Mouse (Mus musculus): ENCODE results near the gene Gm30191.
"Not testable (repeated sequence)": the region's sequence is repeated elsewhere in the genome, so short reads cannot be mapped to it uniquely, and the experiment has no call there.

The Gm30191 gene

DNA sequence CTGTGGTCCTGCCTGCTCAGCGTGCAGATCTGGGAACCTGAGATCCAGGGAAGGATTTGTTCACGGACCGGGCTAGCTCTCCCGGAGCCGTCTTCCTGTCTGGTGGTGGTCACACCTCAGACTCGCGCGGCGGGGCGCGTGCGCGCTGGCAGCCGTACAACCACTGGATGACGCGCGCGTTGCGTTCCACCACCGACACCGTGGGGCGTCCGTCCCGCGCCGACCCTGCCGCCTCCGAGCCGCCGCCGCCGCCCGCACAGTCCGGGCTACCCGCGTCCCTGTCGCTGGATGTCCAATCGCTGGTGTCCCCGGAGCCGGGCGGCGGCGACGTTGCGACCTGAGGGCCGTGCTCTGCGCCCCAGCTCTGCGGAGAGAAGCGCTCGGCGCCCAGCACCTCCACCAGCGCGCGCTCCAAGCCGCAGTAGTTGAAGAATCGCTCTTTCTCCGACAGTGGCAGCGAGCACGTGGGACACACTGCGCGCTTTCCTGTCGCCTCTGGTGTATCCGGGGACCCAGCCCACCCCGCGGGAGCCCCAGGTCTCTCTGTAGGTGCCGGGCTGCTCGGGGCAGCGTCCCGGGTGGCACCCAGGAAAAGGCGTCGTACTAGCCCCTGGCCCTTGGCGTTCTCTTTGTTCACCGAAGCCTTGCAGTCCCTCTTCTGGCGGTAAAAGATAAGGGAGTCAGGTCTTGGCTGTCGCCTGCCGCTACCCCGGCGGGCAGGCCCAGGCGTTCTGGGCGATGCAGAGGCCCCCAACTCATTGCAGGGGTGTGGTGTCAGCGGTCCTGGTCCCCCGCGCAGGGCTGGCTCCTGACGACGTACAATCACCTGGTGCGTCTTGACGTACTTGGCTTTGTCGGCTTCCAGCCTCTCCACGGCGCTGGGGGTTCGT, 4.8 kb downstream of the Gm30191 start:
- in situ Hi-C loops (cut with MboI, MseI): no loop called here

DNA sequence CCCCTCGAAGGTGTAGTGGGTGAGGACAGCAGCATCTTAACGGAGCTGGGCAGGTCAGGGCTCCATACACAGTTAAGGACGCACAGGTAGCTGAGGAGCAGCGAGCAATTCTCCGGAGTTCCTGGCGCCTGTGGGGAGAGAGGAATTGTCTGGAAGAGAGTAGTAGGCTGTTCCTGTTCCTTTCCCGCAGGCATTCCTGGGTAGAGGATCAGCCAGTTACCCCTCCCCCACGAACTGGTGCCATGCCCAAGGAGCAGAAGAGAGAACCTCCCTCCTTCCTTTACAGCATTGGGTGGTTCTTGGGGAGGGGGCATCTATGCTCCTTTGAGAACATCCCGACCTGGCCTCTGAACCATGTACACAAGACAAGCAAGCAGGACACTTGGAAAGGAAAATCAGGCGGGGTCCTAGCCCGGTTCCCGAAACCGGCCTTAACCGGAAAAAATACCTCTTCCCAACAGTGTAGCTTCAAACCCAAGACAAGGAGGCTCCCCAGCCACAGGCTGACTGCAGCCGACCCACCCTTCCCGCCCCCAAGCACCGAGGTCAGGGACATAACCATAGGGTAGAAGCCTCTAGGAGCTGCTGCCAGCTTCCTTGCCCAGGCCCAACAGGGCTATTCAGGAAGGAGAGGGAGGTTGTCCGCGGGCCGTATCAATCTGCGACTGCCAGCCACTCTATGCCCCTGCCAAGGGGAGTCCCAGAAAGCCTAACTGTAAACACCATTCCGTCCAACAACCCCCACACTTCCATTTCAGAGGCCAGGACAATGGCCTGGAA, 5.6 kb downstream of the Gm30191 start:
- in situ Hi-C loops (cut with MboI, MseI): no loop called here

DNA sequence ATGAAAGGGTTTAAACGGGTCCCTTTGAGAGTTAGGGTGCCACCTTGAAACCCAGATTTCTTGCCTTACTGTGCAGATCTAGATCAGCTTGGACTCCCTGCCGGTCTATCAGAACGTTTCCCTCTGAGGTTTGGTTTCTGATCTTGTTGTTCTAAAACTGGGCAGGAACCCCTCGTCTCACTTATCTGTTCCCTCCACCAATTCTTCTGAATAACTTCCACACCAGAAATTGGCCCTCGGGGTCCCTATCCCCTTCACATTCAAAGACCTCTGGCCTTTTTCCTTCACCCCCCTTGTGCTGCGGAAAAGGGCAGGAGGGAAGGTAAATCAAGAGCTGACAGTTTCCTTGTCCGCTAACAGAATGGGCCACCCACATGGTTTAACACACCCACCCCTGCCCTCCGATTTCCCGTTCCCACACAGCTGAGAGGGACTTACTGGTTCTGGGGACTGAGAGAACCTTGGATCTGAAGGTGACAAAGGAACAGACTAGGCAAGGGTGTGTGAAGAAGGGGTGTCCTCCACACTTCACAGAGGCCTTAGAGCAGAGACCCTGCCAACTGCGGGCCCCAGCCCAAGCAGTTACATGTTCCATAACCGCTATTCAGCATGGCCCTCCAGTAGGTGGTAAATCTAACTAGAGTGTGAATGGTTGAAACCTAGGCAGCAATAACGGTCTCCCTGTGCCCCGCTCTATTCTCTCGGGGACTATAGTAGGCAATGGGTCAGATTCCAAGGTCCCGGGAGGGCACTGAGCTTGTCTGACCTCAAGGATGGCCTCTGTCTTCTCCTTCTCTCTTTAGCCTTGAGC, 6.4 kb downstream of the Gm30191 start:
- in situ Hi-C loops (cut with MboI, MseI): no loop called here

DNA sequence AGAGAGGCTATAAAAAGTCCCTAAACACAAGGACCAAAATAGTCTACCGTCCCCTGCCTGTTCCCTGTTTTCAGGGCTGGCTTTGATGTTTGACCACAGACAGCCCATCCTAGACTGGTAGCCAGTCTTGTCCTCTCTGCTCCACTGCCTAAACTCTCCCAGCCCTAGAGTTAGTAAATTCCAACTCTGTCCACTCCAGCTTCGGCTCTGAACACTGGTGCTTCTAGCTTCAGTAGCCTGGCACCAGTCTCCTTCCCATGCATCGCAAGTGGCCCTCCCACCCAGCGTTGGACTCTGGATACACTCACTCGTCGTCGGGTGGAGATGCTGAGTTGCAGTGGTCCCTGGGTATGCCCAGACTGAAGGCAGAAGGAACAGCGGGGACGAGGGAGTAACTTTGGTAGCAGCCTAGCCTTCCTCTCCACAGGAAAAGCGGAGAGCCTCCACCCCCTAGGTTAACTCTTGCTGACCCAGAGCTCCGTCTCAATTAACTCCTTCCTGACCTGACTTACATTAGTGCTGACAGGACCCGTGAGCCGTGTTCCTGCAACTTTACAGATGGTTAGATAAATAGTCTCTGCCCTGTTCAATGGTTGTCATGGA, 7.1 kb downstream of the Gm30191 start, which contains the start of gene Grrp1:
Gene Grrp1 (minus strand): TSS at position 385 of the 603 bp plus-strand sequence.
- in situ Hi-C loops (cut with MboI, MseI): no loop called here

DNA sequence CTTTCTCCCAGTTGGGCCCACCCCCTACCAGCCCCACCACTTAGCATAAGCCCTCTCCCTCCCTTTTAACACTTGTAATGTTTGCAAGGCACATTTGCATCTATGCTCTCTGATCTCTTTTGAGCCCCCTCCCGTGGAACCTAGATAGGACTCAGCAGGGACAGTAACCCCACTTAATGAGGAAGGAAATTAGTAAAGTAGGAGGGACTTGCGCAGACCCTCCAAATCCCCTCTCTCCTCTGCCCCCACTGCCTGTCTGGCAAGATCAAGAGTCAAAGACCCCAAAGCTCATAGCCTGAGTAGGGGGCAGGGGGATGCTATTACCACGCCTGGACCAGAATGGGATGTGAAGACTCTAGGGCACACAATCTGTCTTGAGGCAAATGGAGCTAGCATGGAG, 8.1 kb downstream of the Gm30191 start:
- in situ Hi-C loops (cut with MboI, MseI): no loop called here

DNA sequence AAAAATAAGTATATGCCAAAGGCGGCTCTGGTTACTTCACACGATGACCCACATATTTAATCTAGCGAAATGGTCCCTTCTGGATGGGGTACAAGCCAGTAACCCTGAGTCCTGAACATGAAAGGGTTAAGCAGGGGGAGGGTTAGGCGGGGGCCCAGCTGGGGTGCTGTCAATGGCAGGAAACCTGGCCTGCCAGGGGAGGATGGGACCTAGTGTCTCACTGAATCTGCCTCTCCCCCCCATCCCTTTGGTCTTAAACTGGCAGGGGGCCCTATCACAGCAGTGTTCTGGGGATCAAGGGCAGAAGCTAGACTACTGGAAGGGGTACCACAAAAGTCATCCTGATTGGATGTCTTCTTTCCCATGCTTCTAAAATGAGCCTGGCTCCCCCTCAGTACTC, 9.1 kb downstream of the Gm30191 start:
- in situ Hi-C loops (cut with MboI, MseI): no loop called here

DNA sequence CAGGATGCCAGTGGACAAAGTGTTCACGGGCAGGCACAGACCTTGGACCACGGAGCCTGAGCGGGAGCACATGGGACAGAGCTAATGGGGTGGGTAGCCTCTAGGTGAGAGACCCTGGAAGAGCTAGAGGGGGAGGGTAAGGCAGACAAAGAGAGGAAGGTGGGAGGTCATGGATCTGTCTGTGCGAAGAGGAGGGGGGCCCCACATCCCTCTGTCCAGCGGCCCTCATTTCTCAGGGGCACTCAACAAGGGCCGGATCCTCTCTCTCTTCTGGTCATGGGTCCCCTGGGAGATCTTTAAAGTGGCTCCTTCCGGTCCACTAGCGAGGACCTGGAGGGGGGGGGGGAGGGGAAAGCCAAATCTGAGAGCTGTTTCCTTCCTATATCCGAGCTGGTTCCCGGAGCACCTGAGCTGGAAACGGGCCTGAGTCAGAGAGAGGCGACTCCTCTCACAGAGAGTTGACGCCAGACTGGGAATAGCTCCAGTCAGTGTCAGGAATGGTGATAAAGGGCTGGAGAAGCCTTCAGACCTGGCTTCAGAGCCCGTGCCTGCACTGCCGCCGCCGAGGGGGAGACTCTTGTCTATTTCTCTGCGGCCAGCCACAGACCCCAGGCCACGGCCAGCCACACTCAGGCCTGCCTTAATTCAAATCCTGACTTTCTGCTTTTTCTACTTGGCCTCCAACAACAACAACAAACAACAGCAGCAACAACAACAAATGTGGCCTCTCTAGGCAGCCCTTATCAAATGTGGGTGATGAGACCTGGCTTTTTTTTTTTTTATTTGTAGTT, 9.9 kb downstream of the Gm30191 start:
- in situ Hi-C loops (cut with MboI, MseI): no loop called here

DNA sequence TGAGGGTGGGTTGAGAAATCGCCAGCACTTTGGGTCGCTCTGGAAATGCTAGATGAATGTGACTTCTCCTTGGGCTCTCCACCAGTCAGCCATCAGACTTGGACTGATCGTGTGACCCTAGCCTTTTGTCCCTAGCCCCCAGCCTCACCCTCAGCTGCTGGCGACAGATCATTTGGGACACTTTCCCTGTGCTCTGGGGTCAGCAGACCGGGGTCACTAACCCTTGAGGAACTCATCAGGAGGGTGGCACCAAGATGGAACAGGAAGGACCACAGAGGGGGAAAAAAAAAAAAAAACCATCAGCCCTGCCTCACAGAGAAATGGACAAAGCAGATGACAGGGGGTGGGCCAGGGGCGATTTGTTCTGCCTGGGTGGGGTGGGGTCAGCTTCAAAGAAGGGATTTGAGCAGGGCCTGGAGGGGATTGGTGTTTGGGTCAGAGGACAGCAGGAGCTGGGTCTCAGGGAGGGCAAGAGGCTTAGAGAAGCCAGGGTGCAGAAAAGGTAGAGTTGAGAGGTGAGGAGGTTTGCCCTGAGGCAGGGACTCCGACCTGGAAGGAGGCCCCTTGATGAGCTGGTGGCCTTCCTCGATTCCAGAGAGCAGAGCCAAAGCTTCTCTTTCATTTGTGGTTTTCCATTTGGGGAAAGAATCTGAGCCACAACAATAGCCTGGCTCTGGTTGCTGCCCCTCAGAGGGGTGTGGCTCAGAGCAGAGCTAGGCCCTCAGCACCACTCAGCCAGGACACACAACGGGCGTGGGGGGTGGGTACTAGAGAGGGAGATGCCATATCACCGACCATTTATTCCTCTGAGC, 10.7 kb downstream of the Gm30191 start:
- in situ Hi-C loops (cut with MboI, MseI): no loop called here

DNA sequence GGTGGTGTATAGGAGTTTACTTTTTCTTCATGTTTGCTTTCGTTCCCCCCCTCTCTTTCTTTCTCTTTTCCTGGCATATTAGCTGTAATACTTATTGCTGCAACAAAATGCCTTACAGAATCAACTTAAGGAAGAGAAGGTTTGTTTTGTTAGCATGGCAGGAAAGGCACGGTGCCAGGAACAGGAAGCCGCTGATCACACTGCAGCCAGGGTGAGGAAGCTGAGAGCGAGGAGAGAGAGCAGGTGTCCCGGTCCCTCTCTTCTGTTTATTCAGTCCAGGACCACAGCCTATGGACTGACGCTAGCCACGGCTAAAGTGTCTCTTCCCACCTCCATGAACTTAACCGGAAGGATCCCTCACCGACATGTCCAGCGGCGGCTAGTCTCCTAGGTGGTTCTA, 11.6 kb downstream of the Gm30191 start:
- in situ Hi-C loops (cut with MboI, MseI): no loop called here

DNA sequence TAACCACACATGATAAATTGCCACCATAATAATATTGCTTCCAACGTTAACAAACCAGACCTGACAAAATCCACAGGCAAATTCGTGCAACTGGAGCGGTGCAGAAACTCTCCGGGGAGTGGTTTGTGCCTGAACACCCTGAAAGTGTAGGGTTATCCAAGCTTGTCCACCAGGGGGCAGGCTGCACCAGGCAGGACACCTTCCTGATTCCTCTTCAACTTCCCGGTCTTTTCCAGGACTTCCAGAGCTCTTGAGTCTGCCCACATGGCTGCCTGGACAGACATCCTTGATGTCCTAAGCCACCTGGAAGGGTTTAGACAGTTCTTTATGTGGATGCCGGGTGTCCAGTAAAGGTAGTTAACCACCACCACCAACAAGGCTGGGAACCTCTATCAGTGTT, 16.5 kb downstream of the Gm30191 start:
- in situ Hi-C loops (cut with MboI, MseI): no loop called here

DNA sequence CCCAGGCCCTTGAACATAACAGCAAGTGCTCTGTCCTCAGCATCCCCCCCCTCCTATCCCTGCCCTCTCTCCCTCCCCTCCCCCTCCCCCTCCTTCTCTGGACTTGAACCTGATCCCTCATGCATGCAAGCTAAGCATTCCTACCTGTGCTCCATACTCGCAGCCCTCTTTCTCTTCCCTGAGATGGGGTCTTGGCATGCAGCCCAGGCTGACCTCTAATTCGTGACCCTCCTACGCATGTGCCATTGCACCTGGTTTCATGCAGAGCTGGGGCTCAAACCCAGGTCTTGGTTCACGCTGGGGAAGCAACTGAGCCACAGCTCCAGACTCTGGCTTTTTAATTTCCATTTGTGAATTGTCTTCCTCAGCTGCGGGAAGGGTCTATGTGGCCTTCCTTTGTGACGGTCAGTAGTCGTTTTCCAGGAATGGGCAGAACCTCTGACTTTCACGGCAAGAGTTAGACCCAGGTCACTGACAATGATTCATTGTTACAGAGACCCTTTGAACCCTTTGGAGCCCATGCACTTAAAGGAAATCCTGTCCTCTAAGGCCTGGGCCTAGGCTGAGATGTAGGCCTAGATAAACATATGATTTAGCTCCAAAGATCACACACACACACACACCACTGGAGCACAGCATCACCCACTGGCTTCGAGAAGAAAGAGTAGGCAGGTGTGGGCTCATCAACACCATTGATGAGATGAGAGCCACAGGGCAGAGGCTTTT, 19.3 kb downstream of the Gm30191 start:
- in situ Hi-C loops (cut with MboI, MseI): no loop called here

DNA sequence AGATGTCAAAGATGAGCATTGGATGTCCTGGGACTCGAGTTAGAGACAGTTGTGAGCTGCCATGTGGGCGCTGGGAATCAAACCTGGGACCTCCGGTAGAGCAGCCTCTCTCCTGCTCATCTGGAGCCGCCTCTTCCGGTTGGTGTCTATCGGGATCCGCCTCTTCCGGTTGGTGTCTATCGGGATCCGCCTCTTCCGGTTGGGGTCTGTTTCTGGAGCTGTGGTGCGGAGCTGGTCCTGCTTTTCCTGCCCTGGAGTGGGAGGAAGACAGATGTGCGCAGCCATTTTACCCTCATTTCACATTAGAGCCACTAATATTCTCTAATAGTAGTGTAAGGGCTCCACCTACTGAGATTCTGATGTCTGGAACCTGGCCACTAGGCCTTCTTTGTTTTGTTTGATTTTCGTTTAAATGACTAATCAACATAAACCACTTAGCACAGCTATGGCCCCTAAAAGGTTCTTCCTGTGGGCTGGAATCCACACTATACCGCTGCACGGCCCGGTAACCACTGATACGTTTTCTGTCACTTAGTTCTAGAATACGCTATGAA, 21.4 kb downstream of the Gm30191 start:
- in situ Hi-C loops (cut with MboI, MseI): no loop called here

DNA sequence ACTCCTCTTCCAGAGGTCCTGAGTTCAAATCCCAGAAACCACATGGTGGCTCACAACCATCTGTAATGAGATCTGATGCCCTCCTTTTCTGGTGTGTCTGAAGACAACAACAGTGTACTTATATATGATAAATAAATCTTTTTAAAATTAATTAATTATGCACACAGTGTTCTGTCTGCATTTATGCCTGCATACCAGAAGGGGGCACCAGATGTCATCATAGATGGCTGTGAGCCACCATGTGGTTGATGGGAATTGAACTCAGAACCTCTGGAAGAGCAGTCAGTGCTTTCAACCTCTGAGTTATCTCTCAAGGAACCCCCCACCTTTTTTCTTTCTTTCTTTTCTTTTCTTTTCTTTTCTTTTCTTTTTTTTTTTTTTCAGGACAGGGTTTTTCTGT, 22.9 kb downstream of the Gm30191 start:
- in situ Hi-C loops (cut with MboI, MseI): not testable (repeated sequence)

DNA sequence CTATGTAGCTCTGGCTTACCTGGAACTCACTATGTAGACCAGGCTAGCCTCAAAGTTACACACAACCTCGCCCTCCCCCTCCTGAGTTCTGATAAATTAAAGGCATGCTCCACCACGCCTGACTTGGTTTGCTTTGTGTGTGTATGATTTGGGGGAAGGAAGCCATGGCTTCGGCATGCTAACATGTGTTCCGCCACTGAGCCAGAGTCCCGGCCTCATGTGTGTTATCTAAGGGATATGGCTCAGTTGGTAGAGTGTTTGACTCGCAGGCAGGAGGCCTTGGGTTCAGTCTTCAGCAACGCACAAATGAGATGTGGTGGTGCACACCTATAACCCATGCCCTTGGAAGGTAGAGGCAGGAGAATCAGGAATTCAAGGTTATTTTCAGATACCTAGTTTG, 25.2 kb downstream of the Gm30191 start:
- in situ Hi-C loops (cut with MboI, MseI): no loop called here

DNA sequence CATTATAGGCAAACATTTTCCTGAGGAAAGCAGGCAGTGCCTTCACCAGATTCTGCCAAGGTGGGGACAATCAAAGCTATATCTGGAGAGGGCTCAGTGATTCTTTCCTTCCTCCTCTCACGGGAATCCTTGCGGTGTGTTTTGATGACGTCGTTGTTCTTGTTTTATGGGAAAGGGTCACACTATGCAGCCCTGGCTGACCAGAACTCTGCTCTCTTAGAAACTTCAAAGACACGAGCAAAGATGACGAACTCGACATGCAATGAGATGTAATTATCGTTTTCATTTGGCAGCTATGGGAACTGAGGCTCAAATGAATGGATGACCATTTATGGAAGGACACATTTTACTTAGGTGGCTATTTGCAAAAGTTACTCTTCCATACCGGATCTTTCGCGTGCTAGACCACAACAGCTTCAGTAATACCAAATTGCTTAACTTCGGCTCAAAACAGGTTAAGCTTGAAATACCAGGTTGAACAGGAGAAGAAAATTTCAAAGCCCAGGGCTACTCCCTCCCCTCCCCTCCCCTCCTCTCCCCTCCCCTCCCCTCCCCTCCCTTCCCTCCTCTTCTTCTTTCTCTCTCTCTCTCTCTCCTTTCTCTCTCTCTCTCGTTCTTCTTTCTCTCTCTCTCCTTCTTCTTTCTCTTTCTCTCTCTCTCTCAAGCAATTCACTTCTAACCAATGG, 26.1 kb downstream of the Gm30191 start:
- in situ Hi-C loops (cut with MboI, MseI): no loop called here

DNA sequence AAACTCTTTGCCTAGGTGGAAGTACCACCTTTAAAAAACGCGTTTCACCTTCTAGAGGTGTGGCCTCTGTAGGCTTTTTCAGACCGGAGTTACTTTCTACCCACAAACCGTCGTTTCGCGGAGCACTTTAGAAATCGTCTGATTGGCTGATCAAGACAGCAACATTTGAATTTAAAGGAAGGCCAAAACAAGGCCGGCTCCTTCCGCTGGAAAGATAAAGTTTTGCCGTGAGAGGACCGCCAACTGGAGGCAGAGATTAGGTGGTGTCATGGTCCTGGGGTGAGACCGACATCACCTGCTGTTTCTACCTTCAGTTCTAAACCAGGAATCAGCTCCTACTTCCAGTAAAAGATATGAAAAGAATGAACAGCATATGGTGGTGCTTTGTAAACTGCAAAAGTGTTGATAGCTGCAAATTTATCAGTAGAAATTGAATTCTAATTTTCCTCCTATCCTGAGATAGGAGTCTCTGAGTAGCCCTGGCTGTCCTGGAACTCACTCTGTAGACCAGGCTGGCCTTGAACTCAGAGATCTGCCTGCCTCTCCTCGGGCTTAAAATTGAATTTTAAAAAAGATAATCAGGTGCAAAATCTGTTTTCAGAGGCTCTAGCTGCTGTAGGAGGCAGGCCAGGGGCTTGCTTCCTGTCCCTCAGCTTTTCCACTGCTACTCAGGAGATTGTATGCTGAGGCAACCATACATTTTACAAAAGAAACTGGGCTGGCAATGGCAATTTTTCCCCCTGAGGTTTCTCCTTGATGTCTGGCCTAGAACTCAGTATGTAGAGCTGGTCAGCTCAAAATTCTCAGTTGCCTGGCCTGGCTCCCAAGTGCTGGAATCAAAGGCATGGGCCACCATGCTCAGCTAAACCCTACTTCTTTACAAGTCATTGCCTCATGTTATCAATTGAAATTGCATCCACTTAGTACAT, 26.9 kb downstream of the Gm30191 start:
- in situ Hi-C loops (cut with MboI, MseI): no loop called here

DNA sequence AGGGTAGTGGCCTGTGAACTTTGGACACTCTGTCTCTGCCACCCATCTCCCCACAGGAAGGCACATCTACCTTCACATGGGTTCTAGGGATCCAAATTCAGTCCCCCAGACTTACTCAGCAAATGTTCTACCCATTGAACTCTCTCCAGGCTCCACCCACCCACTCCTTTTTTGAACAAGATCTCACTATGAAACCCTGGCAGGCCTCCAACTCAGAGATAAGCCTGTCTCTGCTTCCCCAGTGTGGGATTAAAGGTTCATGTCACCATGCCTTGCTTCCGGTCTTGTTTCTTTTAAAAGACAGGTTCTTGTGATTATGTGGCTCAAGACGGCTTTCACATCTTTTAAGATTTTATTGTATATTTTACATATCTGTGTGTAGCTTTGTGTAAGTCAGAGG, 38.2 kb downstream of the Gm30191 start:
- in situ Hi-C loops (cut with MboI, MseI): no loop called here
